Mouse (Mus musculus) thymus, adult 2 months (tissue): ENCODE measurements around the gene Mrps23.

Experiments
- CTCF ChIP-seq: fragments of 200-500 bp; IDR thresholded peaks from 2 replicates; pipeline ENCODE4 v1.5.1; 2012; ENCODE audit warnings: mild to moderate bottlenecking, control low read depth, low read length, moderate library complexity, borderline replicate concordance; ENCODE audit not compliant: control insufficient read depth, poor library complexity, insufficient read depth; ENCODE audit errors: extremely low read depth
- POLR2A ChIP-seq: fragments of 200-500 bp; IDR thresholded peaks from 2 replicates; pipeline ENCODE4 v1.6.1; 2012; ENCODE audit warnings: mild to moderate bottlenecking, low read length, control low read depth, moderate library complexity; ENCODE audit not compliant: control insufficient read depth, poor library complexity, insufficient read depth; ENCODE audit errors: extremely low read depth

GRCm38 (mm10) chr11:88207697-88208096 lies 3.5 kb downstream of the Mrps23 start:
- no peak for TF ChIP-seq CTCF
- no peak for TF ChIP-seq POLR2A
